In the genomic region with DNA sequence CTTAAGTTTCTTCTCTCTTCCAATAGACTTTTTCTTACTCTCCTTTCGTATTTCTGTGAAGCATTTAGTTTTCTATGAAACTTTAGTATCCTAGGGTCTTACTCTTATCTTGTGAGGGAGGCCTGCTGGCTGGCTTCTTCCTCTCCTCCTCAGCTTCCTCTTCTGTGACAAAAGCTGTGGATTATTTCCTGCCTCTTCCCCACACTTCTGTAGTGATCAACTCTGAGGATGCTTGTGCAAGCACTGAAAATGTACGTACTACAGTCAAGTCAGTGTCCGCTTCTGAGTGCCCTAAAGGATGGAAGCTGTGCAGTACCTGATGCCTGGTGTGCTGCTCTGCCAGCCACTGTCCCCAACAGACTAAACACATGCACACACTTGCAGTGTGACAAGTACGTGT, we compare ENCODE assay signal across 22 mouse cellular contexts.
"Had no signal": no experiment of that assay in that cellular context is flagged by ENCODE, and none has a peak within 500 bp of the region (broad histone marks: within the 10 kb centered on the region; RNA-seq: fewer than 3 reads in every experiment).

No protein-coding gene starts in this region.

- H3K4me2 ChIP-seq: limb, embryonic 12.5 days; limb, embryonic 15.5 days; liver, embryonic 11.5 days; lung, embryonic 14.5 days; midbrain, embryonic 11.5 days; midbrain, embryonic 15.5 days; neural tube, embryonic 13.5 days had no signal

- ATAC-seq: intestine, postnatal 0 days; liver, postnatal 0 days; lung, postnatal 0 days; midbrain, embryonic 15.5 days had no signal

- H3K4me3 ChIP-seq: layer of hippocampus, adult 2 months; limb, embryonic 12.5 days; limb, embryonic 15.5 days; midbrain, embryonic 15.5 days; myocyte; neural tube, embryonic 13.5 days had no signal

- H3K27me3 ChIP-seq: limb, embryonic 12.5 days; limb, embryonic 15.5 days; midbrain, embryonic 15.5 days; neural tube, embryonic 13.5 days had no signal

- H3K4me1 ChIP-seq: limb, embryonic 12.5 days; limb, embryonic 15.5 days; midbrain, embryonic 15.5 days had no signal

- H3K9ac ChIP-seq: limb, embryonic 12.5 days; limb, embryonic 15.5 days; liver, embryonic 14.5 days; liver, postnatal 0 days; lung, embryonic 14.5 days; midbrain, embryonic 15.5 days; neural tube, embryonic 13.5 days had no signal

- H3K27ac ChIP-seq: kidney, postnatal 0 days; layer of hippocampus, adult 2 months; limb, embryonic 12.5 days; limb, embryonic 15.5 days; liver, embryonic 14.5 days; midbrain, embryonic 15.5 days; neural tube, embryonic 13.5 days; stomach, postnatal 0 days had no signal

- DNase-seq: kidney, adult 2 months; kidney, postnatal 25 days; left cerebral cortex, postnatal 4 days; liver, postnatal 0 days; lung, embryonic 14.5 days; lung, postnatal 36 days; thymus, adult 2 months; thymus, postnatal 14 days; thymus, postnatal 4 days had no signal

- H3K9me3 ChIP-seq: limb, embryonic 12.5 days; limb, embryonic 15.5 days; midbrain, embryonic 15.5 days; neural tube, embryonic 13.5 days had no signal
